Mouse (Mus musculus): Measurements from ENCODE around the gene Plxna2.

GRCm38 (mm10) chr1:194722329-194722728, 104.3 kb downstream of the Plxna2 start:
- no peak for TF ChIP-seq CTCF (IDR thresholded peaks at IDR 0.05; ENCODE audit: insufficient read depth, low read depth, low read length)
- TF ChIP-seq POLR2A (IDR thresholded peaks at IDR 0.05; ENCODE audit: insufficient read depth, low read depth, low read length), result no peak

Data from olfactory bulb, adult 2 months (tissue).